Mouse (Mus musculus) T-helper 2 cell (primary cell): ENCODE measurements around the gene Gstk1.

Source experiments
- in situ Hi-C: fragments of 300-600 bp; cut with MboI, MseI; formaldehyde crosslinking; loops from one replicate; pipeline ENCODE4 v1.15.1; 2025; ENCODE audit warnings: high pct_unique_total_duplicates

Gene Gstk1

DNA sequence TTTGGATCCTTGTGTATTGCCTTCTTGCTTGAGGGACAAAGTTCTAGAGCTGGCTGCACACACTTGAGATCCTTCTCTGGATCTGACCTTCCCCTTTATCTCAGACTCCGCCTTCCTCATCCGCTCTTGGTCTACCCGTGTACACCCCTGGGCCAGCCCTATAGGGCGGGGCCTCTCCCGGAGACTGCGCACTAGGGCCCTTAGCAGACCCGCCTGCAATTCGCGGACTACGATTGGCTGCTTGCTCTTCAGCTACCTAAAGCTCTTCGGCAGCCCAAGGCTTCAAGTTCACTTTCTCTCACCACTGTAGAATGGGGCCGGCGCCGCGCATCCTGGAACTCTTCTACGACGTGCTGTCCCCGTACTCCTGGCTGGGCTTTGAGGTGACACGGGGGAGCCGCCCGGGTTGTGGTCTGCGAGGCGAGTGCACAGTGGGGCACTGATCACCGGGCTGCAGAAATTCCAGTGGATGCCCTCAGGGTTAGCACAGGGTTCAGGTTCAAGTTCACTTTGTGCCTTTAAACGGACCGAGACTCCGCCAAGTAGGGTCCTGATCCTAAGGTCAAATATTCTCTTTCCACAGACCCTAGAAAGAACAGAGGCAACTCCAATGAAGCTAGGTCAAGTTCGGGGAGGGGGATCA is at the start of gene Gstk1:
Gene Gstk1, plus strand, starts transcription at position 225 of the 643 bp plus-strand sequence.
- in situ Hi-C loops: loop anchor here (25.0 kb wide), 1 partner anchor 1134 kb away; no protein-coding TSS in a partner anchor

DNA sequence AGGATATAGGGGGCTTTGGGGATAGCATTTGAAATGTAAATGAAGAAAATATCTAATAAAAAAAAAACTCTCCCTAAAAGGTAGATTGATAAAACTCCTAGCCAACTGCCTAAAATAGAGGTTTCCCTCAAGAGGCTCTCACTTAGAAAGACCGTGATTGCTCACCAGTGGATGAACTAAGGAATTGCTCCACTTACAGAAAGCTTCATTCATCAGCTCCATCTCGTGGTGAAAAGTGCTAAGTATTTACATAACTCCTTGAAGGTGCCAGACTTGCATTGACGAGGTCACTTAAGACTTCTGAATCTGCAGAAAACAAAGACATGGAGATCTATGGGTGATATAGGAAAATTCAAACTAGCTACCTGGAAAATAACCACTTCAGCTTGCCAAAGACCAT is 48.0 kb upstream of the Gstk1 start:
- in situ Hi-C loops: loop anchor here (25.0 kb wide), 1 partner anchor 435 kb away; no protein-coding TSS in a partner anchor

DNA sequence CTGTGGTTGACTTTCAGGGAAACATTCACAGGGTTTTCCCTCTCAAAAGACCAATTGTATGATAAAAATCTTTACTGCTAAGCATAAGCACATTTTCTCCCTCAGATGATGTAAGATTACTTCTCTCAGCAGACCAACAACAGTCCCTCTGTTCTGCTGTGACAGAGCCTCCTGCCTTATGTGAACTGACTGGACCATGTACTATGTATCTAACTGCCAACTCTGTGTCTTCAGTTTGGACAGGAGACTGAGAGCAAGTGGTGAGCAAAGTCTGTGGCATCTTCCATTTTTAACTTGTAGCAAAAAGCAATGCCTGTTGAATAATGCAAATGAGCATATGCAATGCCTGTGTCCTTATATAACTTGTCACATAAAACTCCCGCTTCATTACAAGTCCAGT is 46.2 kb upstream of the Gstk1 start:
- in situ Hi-C loops: loop anchor here (25.0 kb wide), 1 partner anchor 437 kb away; no protein-coding TSS in a partner anchor

DNA sequence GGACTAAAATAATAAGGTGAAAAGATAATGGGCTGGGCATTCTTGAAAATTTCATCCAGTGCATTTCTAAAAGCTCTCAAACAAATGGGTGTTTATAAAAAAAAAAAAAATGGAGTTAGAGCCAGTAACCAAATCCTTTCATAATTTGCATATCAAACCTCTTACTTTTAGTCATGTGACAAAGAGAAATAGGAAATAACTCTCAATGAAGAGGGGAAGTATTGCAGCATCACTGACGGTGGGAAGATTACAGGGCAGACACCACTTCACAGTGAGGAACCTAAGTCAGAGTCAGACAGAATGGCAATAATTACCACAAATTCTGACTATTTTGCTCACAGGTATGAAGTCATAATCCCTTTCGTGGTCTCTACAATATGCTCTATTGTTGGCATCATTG is 30.7 kb upstream of the Gstk1 start, which contains the start of gene Tas2r144:
Gene Tas2r144, plus strand, starts transcription at position 301 of the 400 bp plus-strand sequence.
- in situ Hi-C loops: no loop called here

DNA sequence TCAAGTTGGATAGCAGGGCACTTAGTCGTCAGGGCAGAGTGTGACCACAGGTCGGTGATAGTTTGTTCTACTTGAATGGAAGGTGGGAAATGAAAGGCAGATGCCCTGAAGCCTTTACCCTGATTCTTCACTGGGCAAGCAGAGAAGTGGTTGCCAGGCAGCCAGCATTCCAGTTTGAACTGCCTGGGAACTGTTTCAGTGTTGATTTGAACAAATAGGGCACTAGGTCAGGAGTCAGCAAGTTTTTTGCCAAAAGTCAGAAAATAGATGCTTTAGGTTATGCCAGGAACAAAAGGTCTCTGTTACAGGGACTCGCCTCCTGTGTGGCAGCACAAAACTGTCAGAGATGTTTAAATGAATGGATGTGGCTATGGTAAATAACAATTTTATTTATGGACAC is 23.4 kb upstream of the Gstk1 start:
- in situ Hi-C loops: no loop called here

DNA sequence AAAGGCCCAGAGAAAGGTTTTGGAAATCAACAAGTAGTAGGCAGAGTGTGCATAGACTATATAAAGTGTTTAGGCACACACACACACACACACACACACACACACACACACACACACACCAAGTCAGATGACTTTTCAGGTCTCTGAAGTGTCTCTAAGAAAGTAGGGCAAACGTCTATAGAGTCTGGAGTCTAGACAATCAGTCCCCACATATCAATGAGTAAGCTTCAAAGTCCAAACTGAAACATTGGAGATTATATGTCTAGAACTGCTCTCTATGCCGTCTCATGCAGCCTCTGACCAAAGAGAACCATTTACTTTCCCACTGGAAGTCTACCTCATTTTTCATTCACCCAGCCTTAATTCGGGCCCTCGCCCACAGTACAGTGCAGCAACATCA is 20.7 kb upstream of the Gstk1 start:
- in situ Hi-C loops: loop anchor here (25.0 kb wide), 1 partner anchor 1113 kb away; no protein-coding TSS in a partner anchor

DNA sequence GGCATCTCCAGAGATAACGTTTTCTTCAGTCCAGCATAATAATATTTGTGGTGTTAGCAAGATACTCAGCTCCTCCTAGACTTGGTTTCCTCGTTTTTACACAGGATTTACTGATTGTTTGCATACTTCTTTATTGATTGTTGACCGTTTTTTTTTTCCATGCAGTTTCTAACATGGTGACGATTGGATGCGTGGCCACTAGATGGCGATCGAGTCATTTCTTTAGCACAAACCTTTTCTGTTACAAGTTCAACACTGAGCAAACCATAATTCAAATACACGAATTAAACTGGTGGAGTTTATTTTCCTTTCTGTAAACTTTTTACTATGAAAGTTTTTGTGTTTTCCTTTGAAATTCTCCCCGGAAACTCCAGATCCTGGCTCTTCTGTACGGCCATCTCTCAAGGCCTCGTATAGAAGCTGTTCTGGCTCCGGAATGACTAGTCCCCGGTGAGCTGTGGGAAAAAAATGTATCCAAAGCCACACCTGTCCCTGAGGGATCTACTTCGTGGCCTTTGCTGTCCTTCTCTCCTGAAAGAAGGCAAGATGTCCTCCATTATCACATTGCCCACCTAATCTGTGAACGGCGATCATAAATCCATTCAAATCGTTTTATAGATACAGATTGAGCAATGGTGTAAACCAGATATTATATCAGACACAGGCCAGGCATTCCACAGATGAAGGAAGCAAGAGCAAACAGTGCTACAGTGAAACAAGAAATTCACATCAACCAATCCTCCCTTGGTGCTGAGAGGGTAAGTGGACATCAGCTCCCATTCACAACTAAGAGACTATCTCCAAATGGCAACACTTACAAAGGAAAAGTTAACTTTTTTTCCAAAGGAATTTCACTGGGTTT is 18.3 kb upstream of the Gstk1 start:
- in situ Hi-C loops: loop anchor here (25.0 kb wide), 1 partner anchor 1115 kb away; no protein-coding TSS in a partner anchor

DNA sequence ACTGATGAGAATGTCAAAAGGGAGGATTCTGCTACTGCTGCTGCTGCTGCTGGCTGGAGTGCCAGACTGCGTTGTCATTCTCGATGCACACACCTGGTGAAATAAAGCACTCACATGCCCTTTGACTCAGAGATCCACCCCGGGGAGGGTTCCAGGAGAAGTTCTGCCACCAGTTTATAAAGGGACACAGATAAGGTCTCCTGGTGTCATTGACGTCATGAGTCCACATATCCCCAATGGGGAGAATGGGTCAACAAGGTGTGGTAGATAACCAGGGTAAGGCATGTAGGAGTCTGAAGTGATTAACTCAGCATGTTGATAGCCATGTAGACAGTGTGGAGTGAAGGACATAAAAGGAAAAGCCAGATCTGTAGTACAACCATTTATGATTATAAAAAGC is 16.1 kb upstream of the Gstk1 start:
- in situ Hi-C loops: loop anchor here (5.0 to 25.0 kb wide), 2 partner anchors 353 to 1117 kb away; no protein-coding TSS in a partner anchor

DNA sequence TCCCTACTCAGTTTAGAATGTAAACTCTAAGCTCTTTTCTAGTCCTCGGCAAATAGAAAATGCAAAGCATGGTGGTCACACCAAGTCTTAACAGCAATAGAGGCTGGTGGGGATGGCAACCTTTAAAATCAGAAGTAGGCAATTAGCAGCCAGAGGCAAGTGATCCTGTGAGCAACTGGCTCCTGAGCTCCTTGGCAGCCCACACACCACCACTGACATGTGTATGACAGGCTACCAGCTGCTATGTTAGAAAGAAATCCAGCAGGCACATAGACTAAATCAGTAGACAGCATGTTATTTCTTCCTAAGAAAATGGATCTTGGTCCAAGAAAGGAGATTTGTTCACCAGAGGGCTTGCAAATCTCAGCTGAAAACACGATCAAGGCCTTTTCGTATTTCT is 14.5 kb upstream of the Gstk1 start:
- in situ Hi-C loops: loop anchor here (5.0 to 25.0 kb wide), 2 partner anchors 351 to 1119 kb away; no protein-coding TSS in a partner anchor

DNA sequence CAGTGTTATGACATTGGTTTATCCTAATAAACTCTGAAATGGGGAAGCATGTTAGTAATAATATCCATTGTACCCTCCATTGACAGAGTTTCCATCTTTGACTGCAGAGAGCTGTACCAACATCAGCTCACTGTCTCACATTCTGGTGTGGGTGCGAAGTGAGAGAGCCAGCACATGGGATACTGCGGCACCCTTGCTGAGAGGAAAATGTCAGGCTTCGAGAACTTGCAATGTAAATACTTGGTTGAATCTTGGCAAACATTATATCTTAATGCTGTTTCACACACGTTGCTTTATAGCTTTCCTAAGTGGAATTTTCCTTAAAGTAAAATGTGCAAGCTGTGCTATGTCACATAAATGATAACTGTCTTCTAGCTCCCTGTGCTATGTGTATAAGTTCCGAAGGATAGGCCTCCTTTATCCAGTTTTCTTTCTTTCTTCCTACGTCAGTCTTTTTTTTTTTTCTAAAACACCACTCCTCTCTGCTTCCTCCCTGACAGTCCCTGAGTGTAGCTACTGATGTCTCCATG is 8.4 kb upstream of the Gstk1 start:
- in situ Hi-C loops: loop anchor here (25.0 kb wide), 1 partner anchor 1125 kb away; no protein-coding TSS in a partner anchor

DNA sequence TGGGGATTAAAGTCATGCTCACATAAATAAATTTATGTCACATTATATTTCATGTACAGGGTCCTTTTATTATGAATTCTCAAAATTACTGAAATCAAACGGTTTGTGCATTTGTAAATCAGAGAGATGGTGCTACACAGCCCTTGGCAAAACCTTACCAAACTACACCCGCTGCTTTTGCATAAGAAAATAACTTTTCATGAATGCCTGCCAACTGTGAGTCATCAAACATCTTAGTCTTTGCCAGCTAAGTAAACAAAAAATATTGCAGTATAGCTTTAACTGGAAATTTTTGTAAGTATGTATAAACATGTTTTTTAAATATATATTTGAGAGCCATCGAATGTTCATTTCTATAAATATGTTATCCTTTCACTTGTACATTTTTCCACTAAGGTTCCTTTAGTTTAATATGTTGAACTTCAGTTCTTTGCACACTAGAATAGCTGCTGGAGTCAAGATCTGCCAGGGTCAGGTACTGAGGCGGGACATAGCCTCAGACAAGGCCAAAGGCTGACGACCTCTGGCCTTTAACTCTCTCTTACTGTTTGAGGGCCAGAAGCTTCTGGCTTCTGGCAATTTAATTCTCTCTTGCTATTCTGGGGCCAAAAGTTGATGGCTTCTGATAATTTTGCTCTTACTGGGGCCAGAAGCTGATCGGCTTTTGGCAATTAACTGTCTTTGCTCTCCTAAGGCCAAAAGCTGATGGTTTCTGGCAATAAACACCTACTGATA is 4.3 kb upstream of the Gstk1 start:
- in situ Hi-C loops: loop anchor here (25.0 kb wide), 1 partner anchor 1129 kb away; no protein-coding TSS in a partner anchor

DNA sequence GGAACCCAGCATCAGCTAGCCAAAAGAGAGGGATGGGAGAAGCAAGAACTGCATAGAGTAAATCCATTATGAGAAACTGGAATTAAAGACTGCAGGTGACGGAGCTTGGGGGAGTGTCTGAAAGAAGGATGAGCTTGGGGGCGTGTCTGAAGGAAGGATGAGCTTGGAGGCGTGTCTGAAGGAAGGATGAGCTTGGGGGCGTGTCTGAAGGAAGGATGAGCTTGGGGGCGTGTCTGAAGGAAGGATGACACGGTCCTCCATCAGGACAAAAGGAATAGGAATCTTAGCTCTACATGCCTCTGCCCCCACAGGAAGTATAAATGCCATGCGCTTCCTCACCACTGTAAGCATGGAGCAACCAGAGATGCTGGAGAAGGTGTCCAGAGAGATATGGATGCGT is 1.4 kb downstream of the Gstk1 start:
- in situ Hi-C loops: loop anchor here (25.0 kb wide), 1 partner anchor 1135 kb away; no protein-coding TSS in a partner anchor

DNA sequence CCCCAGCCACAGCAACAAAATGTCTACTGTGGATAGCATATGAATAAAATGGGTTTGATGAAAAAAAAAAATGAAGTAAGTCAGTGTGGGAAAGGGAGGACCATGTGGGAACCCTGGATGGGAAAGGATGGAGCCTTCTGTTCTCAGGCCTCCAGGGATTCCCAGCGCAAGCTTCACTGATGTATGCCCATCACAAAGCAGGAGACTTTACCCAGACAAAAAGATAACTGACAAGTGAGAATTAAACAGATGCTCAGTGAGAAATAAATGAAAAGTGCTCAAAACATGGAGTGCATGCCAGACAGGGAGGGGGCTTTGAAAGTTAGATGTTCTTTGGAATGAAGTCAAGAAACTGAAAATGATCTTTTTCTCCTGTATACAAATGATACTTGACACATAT is 2.2 kb downstream of the Gstk1 start:
- in situ Hi-C loops: loop anchor here (25.0 kb wide), 1 partner anchor 1136 kb away; no protein-coding TSS in a partner anchor

DNA sequence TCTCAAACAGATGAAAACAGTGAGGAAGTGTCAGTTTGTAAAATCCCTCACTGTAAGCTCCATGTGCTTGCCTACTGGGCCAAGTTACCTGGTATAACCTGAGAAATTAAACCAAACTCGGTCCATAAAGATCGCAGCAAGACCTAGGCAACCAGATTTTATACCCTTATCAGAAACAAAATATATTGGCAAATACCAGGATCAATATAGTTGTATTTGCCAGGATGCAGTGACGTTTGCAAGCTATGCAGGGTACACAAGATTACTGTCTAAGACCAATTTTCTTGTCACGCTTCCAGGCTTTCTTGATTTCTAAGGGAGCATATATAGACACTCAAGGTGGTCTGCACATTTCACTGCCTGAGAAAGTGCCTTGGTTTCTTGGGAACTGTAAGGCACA is 6.1 kb downstream of the Gstk1 start:
- in situ Hi-C loops: loop anchor here (25.0 kb wide), 1 partner anchor 1814 kb away; the partner anchor contains the start of genes E330009J07Rik and Wee2

DNA sequence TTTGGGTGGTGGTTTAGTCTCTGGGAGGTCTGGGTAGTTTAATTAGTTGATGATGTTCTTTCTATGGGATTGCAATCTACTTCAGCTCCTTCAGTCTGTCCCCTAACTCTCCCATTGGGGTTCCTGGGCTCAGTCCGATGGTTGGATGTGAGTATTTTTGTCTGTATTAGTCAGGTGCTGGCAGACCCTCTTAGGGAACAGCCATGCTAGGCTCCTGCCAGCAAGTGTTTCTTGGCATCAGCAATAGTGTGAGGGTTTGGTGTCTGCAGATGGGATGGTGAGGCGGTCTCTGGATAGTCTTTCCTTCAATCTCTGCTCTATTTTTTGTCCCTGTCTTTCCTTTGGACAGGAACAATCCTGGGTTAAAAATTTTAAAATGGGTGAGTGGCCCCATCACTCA is 7.4 kb downstream of the Gstk1 start:
- in situ Hi-C loops: loop anchor here (25.0 kb wide), 1 partner anchor 1816 kb away; the partner anchor contains the start of genes E330009J07Rik and Wee2

DNA sequence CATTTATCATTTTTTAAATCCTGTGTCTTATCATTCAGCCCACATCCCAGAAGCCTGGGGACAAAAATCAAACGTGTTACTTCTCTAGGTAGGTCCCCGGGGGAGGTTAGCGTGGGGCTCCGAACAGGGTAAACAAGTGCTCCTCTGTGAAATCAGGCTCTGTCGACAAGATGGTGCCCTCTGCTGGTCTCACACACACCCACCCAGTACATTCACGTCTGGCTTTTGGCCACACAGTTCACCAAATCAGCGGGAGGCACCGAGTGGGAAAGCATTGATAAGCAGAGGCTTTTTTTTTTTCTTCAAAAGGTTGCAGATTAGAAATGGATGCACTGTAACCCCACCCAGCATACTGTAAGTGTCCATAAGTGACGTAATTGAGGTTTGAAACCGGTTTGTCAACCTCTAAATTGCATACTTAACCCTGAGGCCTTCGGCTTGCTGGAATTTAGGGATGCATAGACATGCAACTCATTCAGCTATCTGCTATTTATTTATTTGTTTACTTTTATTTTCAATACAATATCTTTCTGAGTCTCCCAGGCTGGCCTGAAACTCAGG is 11.6 kb downstream of the Gstk1 start:
- in situ Hi-C loops: loop anchor here (25.0 kb wide), 1 partner anchor 1820 kb away; the partner anchor contains the start of genes E330009J07Rik and Wee2

DNA sequence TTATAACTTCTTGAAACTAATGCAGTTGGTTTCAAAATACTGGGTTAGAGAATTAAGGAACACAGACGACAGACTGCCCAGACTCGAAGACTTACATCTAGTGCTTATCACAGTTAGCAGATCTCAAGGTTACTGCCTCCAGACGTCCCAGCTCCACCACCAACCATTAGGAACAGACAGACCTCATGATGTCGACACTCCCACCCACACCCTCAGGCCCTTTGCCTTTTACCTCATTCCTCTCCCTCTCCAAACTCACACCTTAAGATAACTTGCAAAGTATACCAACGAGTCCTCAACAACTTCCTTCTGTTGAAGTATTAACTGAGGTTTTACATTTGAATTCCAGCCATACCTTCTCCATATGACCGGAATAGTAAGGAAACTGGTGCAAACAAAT is 14.7 kb downstream of the Gstk1 start:
- in situ Hi-C loops: loop anchor here (25.0 kb wide), 1 partner anchor 1823 kb away; the partner anchor contains the start of genes E330009J07Rik and Wee2

DNA sequence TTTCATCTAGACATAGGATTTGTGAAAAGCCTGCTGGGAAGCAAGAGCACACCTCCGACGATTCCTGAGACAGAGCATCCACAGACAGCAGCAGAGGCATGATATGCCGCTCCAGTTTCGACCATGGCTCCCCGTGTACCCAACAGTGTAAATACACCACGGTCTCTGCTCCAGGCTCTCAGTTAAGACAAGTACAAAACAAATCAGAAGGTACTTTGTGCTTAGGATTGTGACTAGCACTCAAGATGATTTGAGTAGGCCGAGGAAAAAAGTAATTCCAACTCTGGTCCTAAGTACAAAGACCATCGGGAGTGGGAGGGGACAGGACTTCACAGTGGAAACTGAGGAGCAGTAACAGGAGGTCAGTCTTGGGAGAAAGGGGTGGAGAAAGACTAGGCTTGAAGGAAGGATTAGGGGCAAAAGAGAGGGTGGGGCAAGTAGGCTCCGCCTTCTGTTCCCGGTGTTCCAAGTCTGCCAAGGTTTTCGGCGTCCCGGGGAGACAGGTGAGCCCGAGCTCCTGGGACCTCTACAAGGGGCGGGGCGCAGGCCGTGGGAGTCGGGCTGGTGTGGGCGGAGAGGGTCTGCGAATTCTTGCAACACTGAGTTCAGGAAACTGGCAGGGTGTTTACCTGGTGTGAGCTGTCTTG is 15.9 kb downstream of the Gstk1 start, which contains the start of gene Tmem139:
Gene Tmem139, plus strand, starts transcription at position 447 of the 647 bp plus-strand sequence.
- in situ Hi-C loops: loop anchor here (25.0 kb wide), 1 partner anchor 1824 kb away; the partner anchor contains the start of genes E330009J07Rik and Wee2

DNA sequence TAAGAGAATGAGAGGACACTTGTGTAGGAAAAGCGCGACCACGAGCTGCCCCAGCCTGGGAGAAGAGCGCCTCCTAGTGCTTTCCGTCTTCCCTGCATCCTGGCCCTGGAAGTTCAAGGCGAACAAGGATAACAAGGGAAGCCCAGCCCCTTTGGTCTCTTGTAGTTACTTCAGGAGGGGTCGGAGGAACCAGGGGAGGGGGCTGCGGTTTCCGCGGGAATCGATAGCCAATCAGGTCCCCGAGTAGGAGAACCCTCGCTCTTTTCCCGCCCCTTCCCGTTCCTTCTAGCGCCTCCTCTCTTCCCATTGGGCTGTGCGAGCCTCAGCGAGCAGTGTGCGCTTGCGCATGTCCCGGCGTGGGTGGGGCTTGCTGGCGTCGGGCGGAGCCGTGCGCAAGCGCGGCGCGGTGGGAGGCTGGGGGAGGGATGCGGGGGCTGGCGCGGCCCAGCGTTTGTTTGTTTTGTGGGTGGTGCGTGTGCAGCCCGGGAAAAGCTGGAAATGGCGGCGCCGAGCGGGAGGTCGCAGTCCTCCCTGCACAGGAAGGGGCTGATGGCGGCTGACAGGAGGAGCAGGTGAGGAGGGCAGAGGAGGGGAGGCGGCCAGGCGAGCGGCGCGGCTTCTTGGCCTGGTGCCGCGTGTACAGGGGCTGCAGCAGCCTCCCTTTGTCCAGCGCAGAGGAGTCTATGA is 19.0 kb downstream of the Gstk1 start, which contains the start of gene Casp2:
Gene Casp2, plus strand, starts transcription at position 360 of the 687 bp plus-strand sequence.
- in situ Hi-C loops: loop anchor here (25.0 kb wide), 1 partner anchor 1827 kb away; the partner anchor contains the start of genes E330009J07Rik and Wee2
